Mouse (Mus musculus): ENCODE measurements around the gene Rps6ka2.
"Not testable (repeated sequence)": the region's sequence is repeated elsewhere in the genome, so short reads cannot be mapped to it uniquely, and the experiment has no call there.

Rps6ka2 gene

DNA sequence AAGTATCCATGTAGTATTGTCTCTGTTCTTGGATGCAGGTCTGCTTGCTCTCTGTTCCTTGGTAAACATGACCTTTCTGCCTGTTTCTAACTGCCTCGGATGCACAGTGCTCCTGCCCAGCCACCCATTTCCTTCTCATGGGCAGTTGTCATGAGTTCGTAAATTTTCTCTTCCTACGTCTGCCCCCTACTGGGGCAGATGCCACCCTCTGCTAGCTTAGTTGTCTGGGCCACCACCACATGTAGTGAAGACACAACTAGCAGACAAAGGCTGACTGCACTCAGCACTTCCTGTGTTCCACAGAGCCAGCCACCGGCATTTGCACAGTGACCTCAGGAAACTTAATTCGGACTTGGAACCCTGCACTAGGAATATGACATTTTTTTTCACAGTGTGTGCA lies 162.8 kb downstream of the Rps6ka2 start:
- in situ Hi-C loops (cut with MboI; ENCODE audit: low sequenced_read_pairs) = not testable (repeated sequence)

DNA sequence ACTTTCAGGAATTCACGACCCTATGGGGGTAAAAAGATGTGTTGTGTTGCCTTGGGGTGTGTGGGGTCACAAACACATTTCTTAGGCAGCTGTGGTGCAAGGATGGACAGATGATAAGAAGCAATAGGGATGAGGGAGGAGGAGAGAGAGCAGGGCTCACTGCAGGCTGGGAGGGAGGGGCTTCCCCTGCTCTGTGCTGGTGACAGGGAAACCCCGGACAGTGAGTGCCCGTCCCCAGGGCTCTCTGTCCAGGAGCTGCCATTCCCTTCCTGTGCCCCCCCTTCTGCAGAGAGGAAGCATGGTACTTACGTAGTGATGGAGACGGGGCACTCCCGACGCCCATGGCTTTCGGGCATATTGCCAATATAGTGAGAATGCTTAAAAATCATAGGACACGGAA lies 167.5 kb downstream of the Rps6ka2 start:
- in situ Hi-C loops (cut with MboI; ENCODE audit: low sequenced_read_pairs) = not testable (repeated sequence)

DNA sequence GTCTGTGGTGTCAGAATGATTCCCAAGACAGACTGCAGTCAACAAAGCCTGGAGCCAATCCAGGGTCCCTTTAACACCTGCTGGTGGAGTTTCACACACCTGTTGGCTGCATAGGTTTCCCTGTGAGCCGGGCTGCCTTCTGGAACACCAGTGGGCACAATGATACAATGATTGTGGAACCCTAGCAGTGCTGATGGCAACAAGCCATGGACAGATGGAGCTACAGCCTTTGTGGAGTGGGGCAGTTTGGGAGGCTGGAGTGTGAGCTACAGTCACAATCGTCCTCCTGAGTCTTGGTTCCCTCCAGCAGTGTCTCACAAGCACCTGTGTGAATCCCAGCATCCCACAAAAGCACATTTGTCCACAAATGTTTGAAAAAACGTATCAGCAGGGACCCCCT lies 178.8 kb downstream of the Rps6ka2 start:
- in situ Hi-C loops (cut with MboI; ENCODE audit: low sequenced_read_pairs) = not testable (repeated sequence)

DNA sequence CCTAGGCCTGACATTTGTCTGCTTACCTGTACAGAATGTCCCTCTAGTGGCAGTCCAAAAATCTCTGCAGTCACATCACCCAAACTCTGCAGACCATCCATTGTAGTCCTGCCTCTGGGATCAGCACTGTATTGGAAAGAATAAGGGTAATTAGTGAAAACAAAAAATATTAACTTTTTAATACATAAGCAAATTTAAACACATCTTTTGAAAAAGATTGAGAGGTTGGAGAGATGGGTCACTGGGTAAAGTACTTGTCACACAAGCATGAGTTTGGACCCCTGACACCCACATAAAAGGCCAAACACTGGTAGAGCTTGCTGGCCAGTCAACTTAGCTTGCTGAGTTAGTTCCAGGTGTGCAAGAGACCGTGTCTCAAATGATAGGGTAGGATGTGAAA lies 182.7 kb downstream of the Rps6ka2 start, which contains the start of gene Ttll2:
Gene Ttll2 (minus strand): TSS at position 101 of the 400 bp plus-strand sequence.
- in situ Hi-C loops (cut with MboI; ENCODE audit: low sequenced_read_pairs) = not testable (repeated sequence)
